Mouse (Mus musculus): Measurements from ENCODE around the gene Il19.

- TF ChIP-seq CTCF (IDR thresholded peaks at IDR 0.05; ENCODE audit: low read depth) (peak; percentile 92), EP300 (optimal IDR thresholded peaks at IDR 0.05) (no peak)
These were observed 39.5 kb upstream of the Il19 start for GRCm38 (mm10) chr1:130979455-130979854.

All from stomach, postnatal 0 days (tissue).